Mouse (Mus musculus) myocyte (in vitro differentiated cells): ENCODE data around the gene Olfr347. TPM values are rescaled to one million over a fixed set of nuclear protein-coding genes. Genes with fewer than 3 reads are reported as not detected.

Experiments
- H3K27me3 ChIP-seq: one replicate; pipeline ENCODE4 v1.6.1; 2011; ENCODE audit not compliant: control insufficient read depth, insufficient read depth, insufficient read length
- H3K36me3 ChIP-seq: one replicate; pipeline ENCODE4 v1.6.1; 2011; ENCODE audit not compliant: control insufficient read depth, insufficient read depth
- H3K4me2 ChIP-seq: one replicate; pipeline ENCODE4 v1.6.1; 2011; ENCODE audit warnings: low read depth, control low read depth
- H3K4me3 ChIP-seq: one replicate; pipeline ENCODE4 v1.5.1; 2011; ENCODE audit warnings: mild to moderate bottlenecking, control low read depth, moderate library complexity
- H3K79me2 ChIP-seq: one replicate; pipeline ENCODE4 v1.6.1; 2011; ENCODE audit not compliant: control insufficient read depth, insufficient read depth
- H3ac ChIP-seq: one replicate; pipeline ENCODE4 v1.6.1; 2011; ENCODE audit not compliant: control insufficient read depth, insufficient read length
- CEBPB ChIP-seq: IDR thresholded peaks from 2 replicates; pipeline ENCODE4 v1.6.1; 2011; ENCODE audit warnings: mild to moderate bottlenecking, moderate library complexity; ENCODE audit not compliant: poor library complexity, insufficient read depth, severe bottlenecking
- E2F4 ChIP-seq: IDR thresholded peaks from one replicate; pipeline ENCODE4 v1.6.1; 2011; ENCODE audit warnings: mild to moderate bottlenecking, control low read depth, moderate library complexity; ENCODE audit not compliant: insufficient read depth
- MAX ChIP-seq: IDR thresholded peaks from one replicate; pipeline ENCODE4 v1.6.1; 2011; ENCODE audit warnings: low read depth, mild to moderate bottlenecking, control low read depth
- MYOD1 ChIP-seq, 3 experiments: IDR thresholded peaks; one replicate each; pipeline ENCODE4 v1.6.1; 2011; ENCODE audit warnings: control low read depth in 2 of 3, low read depth in 2 of 3, mild to moderate bottlenecking in 2 of 3, moderate library complexity in 1 of 3; ENCODE audit not compliant: insufficient read length in 2 of 3, control insufficient read depth in 1 of 3
- MYOG ChIP-seq, 3 experiments: IDR thresholded peaks; one replicate each; pipeline ENCODE4 v1.6.1; 2011; ENCODE audit warnings: control low read depth in 2 of 3, low read depth in 2 of 3, mild to moderate bottlenecking in 2 of 3; ENCODE audit not compliant: insufficient read length in 2 of 3, control insufficient read depth in 1 of 3, insufficient read depth in 1 of 3
- POLR2A ChIP-seq: IDR thresholded peaks from one replicate; pipeline ENCODE4 v1.6.1; 2011; ENCODE audit warnings: low read depth, mild to moderate bottlenecking, control low read depth, moderate library complexity; ENCODE audit not compliant: insufficient read length
- POLR2AphosphoS2 ChIP-seq: IDR thresholded peaks from one replicate; pipeline ENCODE4 v1.6.1; 2011; ENCODE audit warnings: low read depth, control low read depth; ENCODE audit not compliant: insufficient read length
- REST ChIP-seq: IDR thresholded peaks from one replicate; pipeline ENCODE4 v1.6.1; 2011; ENCODE audit warnings: mild to moderate bottlenecking, control low read depth, moderate library complexity; ENCODE audit not compliant: insufficient read depth, insufficient read length
- SRF ChIP-seq: IDR thresholded peaks from one replicate; pipeline ENCODE4 v1.6.1; 2011; ENCODE audit warnings: low read depth; ENCODE audit not compliant: control insufficient read depth, insufficient read length
- TCF12 ChIP-seq: IDR thresholded peaks from one replicate; pipeline ENCODE4 v1.6.1; 2011; ENCODE audit warnings: mild to moderate bottlenecking, control low read depth; ENCODE audit not compliant: poor library complexity, insufficient read depth, severe bottlenecking
- TCF3 ChIP-seq: IDR thresholded peaks from one replicate; pipeline ENCODE4 v1.6.1; 2011; ENCODE audit warnings: low read depth, control low read depth; ENCODE audit not compliant: insufficient read length
- USF1 ChIP-seq: IDR thresholded peaks from one replicate; pipeline ENCODE4 v1.6.1; 2011; ENCODE audit warnings: low read depth, mild to moderate bottlenecking, control low read depth, moderate library complexity
- polyA plus RNA-seq: library from polyadenylated mRNA; unstranded; fragments of >200 nt; fragmentation: generic; extraction: Trizol; gene quantifications from one replicate; pipeline ENCODE4 v1.2.1, GENCODE M21; 2012; ENCODE audit warnings: missing spikeins

The Olfr347 gene
- not detected for polyA plus RNA-seq

DNA sequence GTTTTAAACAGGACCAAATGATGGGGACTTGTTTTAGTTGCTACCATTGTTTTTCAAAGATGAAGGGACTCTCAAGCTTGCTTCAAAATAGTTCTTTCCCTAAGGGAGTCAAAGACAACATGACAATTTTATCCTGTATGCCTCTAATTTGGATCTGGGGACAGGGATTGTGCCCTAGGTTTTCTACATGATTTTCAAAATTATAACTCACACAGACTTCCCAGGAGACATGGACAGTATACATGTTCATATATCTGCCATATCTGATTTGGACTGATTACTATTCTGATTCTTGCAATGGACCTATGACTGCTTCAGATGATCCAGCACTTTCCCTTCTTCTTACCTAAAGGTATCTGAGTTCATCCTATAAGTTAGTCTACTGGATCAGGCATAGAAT is at the start of gene Olfr347:
TSS of gene Olfr347 (plus strand) at position 301 of the 400 bp plus-strand sequence.
- TF ChIP-seq E2F4 (no peak), TCF12 (no peak), POLR2AphosphoS2 (no peak), MYOD1 (IDR thresholded peaks at IDR 0.05; ENCODE audit: control insufficient read depth in 1 of 3, insufficient read length in 2 of 3, low read depth in 2 of 3) (no peak)
- Histone ChIP-seq H3K79me2 (no peaks in the 10 kb centered on the region), H3K36me3 (no peaks in the 10 kb centered on the region), H3ac (no peak within 1 kb of the TSS), H3K27me3 (no peaks in the 10 kb centered on the region), H3K4me2 (no peak within 1 kb of the TSS), H3K4me3 (no peak within 1 kb of the TSS)

DNA sequence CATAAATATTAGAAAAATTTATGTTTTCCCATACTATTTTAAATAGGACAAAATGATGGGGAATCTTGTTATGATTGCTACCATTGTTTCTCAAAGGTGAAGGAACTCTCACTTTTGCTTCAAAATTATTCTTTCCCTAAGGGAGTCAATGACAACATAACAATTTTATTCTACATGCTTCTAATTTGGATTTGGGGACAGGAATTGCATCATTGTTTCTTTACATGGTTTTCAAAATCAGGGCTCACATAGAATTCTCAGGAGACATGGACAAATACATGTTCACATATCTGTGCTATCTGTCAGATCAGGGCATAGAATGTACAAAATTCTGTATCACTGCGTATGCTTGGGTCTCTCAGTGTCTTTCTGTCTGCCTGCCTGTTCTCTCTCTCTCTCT is 46.2 kb upstream of the Olfr347 start, which contains the start of gene Olfr346:
TSS of gene Olfr346 (plus strand) at position 301 of the 400 bp plus-strand sequence.
- H3K79me2 ChIP-seq = no peaks in the 10 kb centered on the region
- no peaks in the 10 kb centered on the region for H3K27me3 ChIP-seq
- no peak within 1 kb of the TSS for H3K4me2 ChIP-seq
- TF ChIP-seq SRF (no peak), USF1 (no peak), MAX (no peak), MYOG (IDR thresholded peaks at IDR 0.05; ENCODE audit: control insufficient read depth in 1 of 3, insufficient read depth in 1 of 3, insufficient read length in 2 of 3, low read depth in 2 of 3) (no peak), MYOD1 (IDR thresholded peaks at IDR 0.05; ENCODE audit: control insufficient read depth in 1 of 3, insufficient read length in 2 of 3, low read depth in 2 of 3) (no peak), TCF12 (no peak), CEBPB (no peak), E2F4 (no peak), POLR2AphosphoS2 (no peak), REST (no peak), POLR2A (no peak), TCF3 (no peak)
- H3K36me3 ChIP-seq = no peaks in the 10 kb centered on the region
- no peak within 1 kb of the TSS for H3ac ChIP-seq
- no peak within 1 kb of the TSS for H3K4me3 ChIP-seq

DNA sequence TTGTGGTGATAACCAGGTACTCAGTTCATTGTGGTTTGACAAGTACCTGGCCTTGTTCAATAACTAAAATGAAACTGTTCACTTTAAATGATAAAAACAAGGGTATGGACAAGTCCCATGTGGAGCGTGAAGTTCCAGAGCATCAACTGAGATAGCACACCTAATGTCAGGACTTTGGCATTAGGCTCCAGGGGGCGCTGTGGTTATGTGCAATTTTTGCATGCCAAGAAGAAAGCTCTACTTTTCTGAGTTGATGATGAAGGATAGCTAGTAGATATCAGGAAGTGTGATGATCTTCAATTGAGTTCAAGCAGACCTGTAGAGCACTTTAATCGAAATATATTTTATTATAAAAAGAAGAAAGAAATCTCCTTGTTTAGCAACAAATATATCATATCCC is 4.5 kb downstream of the Olfr347 start:
- Histone ChIP-seq H3K4me2 (no peak overlapping the region), H3K79me2 (no peaks in the 10 kb centered on the region), H3K4me3 (no peak overlapping the region), H3K36me3 (no peaks in the 10 kb centered on the region), H3K27me3 (no peaks in the 10 kb centered on the region), H3ac (no peak overlapping the region)
- TF ChIP-seq CEBPB (no peak), TCF12 (no peak), MYOD1 (IDR thresholded peaks at IDR 0.05; ENCODE audit: control insufficient read depth in 1 of 3, insufficient read length in 2 of 3, low read depth in 2 of 3) (no peak), REST (no peak), SRF (no peak), E2F4 (no peak), TCF3 (no peak), POLR2A (no peak), POLR2AphosphoS2 (no peak), MAX (no peak), MYOG (IDR thresholded peaks at IDR 0.05; ENCODE audit: control insufficient read depth in 1 of 3, insufficient read depth in 1 of 3, insufficient read length in 2 of 3, low read depth in 2 of 3) (no peak), USF1 (no peak)

DNA sequence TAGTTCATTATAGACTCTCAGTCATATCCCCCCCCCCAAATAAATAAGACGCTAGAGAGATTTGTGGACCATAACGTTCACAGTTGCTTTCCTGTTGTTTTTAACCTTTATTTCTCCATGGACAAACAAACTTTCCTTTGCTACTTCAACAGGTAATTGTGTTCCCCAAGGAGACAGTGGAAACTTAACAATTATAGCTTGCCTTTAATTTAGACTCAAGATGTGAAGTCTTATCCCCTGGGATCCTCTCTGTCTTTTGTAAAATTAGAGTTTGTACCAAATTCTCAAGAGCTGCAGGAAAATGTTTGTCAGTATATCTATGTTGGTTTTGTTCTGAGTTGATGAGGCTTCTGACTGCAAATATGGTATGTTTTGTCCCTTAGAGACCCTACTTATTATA is 52.3 kb downstream of the Olfr347 start, which contains the start of gene Olfr348:
TSS of gene Olfr348 (plus strand) at position 301 of the 400 bp plus-strand sequence.
- H3K4me2 ChIP-seq = no peak within 1 kb of the TSS
- no peak for TF ChIP-seq CEBPB
- TF ChIP-seq E2F4 = no peak
- no peak for TF ChIP-seq POLR2A
- no peak for TF ChIP-seq TCF12
- TF ChIP-seq MYOG (IDR thresholded peaks at IDR 0.05; ENCODE audit: control insufficient read depth in 1 of 3, insufficient read depth in 1 of 3, insufficient read length in 2 of 3, low read depth in 2 of 3) = no peak
- no peaks in the 10 kb centered on the region for H3K36me3 ChIP-seq
- H3ac ChIP-seq = no peak within 1 kb of the TSS
- no peaks in the 10 kb centered on the region for H3K27me3 ChIP-seq
- no peak within 1 kb of the TSS for H3K4me3 ChIP-seq
- H3K79me2 ChIP-seq = no peaks in the 10 kb centered on the region

Other genes starting within 250 kb of the Olfr347 start
- not detected for gene Olfr341, start 249.4 kb upstream of the Olfr347 start, polyA plus RNA-seq
- gene Olfr342, start 206.9 kb upstream of the Olfr347 start, polyA plus RNA-seq = not detected
- gene Olfr344, start 165.2 kb upstream of the Olfr347 start, polyA plus RNA-seq = not detected
- not detected for gene Olfr345, start 91.9 kb upstream of the Olfr347 start, polyA plus RNA-seq
- gene Olfr346, start 46.1 kb upstream of the Olfr347 start, polyA plus RNA-seq = not detected
- gene Olfr348, start 52.4 kb downstream of the Olfr347 start, polyA plus RNA-seq = not detected
- not detected for gene Olfr50, start 58.6 kb downstream of the Olfr347 start, polyA plus RNA-seq
- gene Olfr3, start 85.1 kb downstream of the Olfr347 start, polyA plus RNA-seq = not detected
- gene Olfr350, start 114.4 kb downstream of the Olfr347 start, polyA plus RNA-seq = not detected
- gene Olfr351, start 130.8 kb downstream of the Olfr347 start, polyA plus RNA-seq = not detected
- not detected for gene Olfr352, start 136.6 kb downstream of the Olfr347 start, polyA plus RNA-seq
- gene Olfr353, start 161.0 kb downstream of the Olfr347 start, polyA plus RNA-seq = not detected
- not detected for gene Olfr354, start 173.8 kb downstream of the Olfr347 start, polyA plus RNA-seq
- not detected for gene Olfr355, start 197.0 kb downstream of the Olfr347 start, polyA plus RNA-seq
- gene Olfr356, start 205.2 kb downstream of the Olfr347 start, polyA plus RNA-seq = not detected